Mouse (Mus musculus): Measurements from ENCODE around the gene Ins2. TPM values are rescaled to one million over a fixed set of nuclear protein-coding genes. Genes with fewer than 3 reads are reported as not detected.

Ins2 gene
- polyA plus RNA-seq, 2 experiments = 0.13 to 0.83 TPM

DNA sequence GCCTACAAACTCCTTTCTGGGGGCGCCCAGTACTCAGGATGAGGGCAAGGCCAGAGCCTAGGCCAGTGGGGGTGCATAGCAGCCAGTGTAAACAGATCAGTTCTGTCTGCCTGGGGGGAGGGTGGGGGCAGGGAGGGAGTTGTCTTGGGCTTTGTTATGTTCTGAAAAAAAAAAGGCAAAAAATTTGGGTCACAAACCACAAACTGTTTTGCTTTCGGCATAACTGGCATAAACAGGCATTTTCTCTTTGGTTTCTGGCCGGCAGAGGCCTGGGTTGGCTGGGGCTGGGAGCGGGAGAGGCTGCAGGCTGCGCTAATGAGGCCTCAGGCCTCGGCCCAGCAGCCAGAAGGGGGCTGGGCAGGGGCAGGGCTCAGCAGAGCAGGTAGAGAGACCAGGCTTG lies 96.5 kb downstream of the Ins2 start:
- Histone ChIP-seq H3K4me2 (ENCODE audit: low read depth) (no peak overlapping the region), H3K36me3 (replicated peaks; ENCODE audit: control insufficient read depth, insufficient read depth, low read depth) (no peaks in the 10 kb centered on the region), H3K4me3 (ENCODE audit: insufficient read depth in 1 of 2, low read depth in 2 of 2, low read length in 2 of 2) (no peak overlapping the region), H3K9me3 (ENCODE audit: control insufficient read depth, low read length) (no peaks in the 10 kb centered on the region), H3K27ac (no peak overlapping the region), H3K4me1 (replicated peaks; ENCODE audit: control insufficient read depth in 2 of 2, insufficient read depth in 2 of 2, low read length in 1 of 2) (no peaks in the 10 kb centered on the region), H3K9ac (replicated peaks) (no peak overlapping the region), H3K27me3 (ENCODE audit: control insufficient read depth, insufficient read depth, low read length) (no peaks in the 10 kb centered on the region)
- ATAC-seq (ENCODE audit: insufficient read depth) (no peak), DNase-seq (ENCODE audit: low read depth in 3 of 3, low spot score in 3 of 3) (no peak)
- TF ChIP-seq EP300 (IDR thresholded peaks at IDR 0.05; ENCODE audit: low read depth) (no peak), CTCF (IDR thresholded peaks at IDR 0.05; ENCODE audit: low read depth) (no peak)
- WGBS (ENCODE audit: insufficient replicate concordance) = 48% methylated on average over 6 of the region's 6 CpGs

- Histone ChIP-seq H3K4me1 (replicated peaks; ENCODE audit: control insufficient read depth in 2 of 2, insufficient read depth in 2 of 2, low read length in 1 of 2) (no peaks in the 10 kb centered on the region), H3K36me3 (replicated peaks; ENCODE audit: control insufficient read depth, insufficient read depth, low read depth) (no peaks in the 10 kb centered on the region), H3K4me2 (ENCODE audit: low read depth) (no peak overlapping the region), H3K9me3 (ENCODE audit: control insufficient read depth, low read length) (no peaks in the 10 kb centered on the region), H3K27me3 (ENCODE audit: control insufficient read depth, insufficient read depth, low read length) (no peaks in the 10 kb centered on the region), H3K4me3 (ENCODE audit: insufficient read depth in 1 of 2, low read depth in 2 of 2, low read length in 2 of 2) (no peak overlapping the region), H3K27ac (no peak overlapping the region), H3K9ac (replicated peaks) (no peak overlapping the region)
- 17% methylated on average over 5 of the region's 5 CpGs for WGBS (ENCODE audit: insufficient replicate concordance)
- ATAC-seq (ENCODE audit: insufficient read depth) = peak; percentile 38; the same call in 1 of the 2 replicates
- TF ChIP-seq EP300 (IDR thresholded peaks at IDR 0.05; ENCODE audit: low read depth) (no peak), CTCF (IDR thresholded peaks at IDR 0.05; ENCODE audit: low read depth) (no peak)
- DNase-seq (ENCODE audit: low read depth in 3 of 3, low spot score in 3 of 3) = no peak
These were observed 98.1 kb downstream of the Ins2 start for GRCm38 (mm10) chr7:142645045-142645444.

DNA sequence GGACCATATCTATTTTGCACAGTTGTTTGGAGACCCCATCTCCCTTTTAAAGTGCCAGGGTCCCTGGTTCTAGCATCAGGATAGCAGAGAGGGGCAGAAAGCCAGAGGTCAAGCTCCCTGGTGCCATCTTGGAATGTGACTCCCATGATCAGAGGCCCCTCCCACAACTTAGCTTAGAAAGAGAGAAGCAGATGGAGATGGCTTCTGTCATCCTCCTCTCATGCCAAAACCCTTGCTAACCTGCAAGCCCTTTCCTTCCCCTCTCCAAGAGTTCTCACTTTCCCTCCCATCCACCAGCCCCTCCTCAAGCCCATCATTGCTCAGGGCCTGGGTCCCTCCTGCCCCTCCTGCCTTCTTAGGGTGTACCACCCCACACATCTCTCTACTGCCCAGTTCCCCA lies 107.0 kb downstream of the Ins2 start:
- H3K9ac ChIP-seq (replicated peaks) = no peak overlapping the region
- H3K4me1 ChIP-seq (replicated peaks; ENCODE audit: control insufficient read depth in 2 of 2, insufficient read depth in 2 of 2, low read length in 1 of 2) = no peaks in the 10 kb centered on the region
- no peak overlapping the region for H3K27ac ChIP-seq
- no peak overlapping the region for H3K4me3 ChIP-seq (ENCODE audit: insufficient read depth in 1 of 2, low read depth in 2 of 2, low read length in 2 of 2)
- no peak overlapping the region for H3K4me2 ChIP-seq (ENCODE audit: low read depth)
- no peaks in the 10 kb centered on the region; the same call in 1 of the 2 replicates for H3K27me3 ChIP-seq (ENCODE audit: control insufficient read depth, insufficient read depth, low read length)
- ATAC-seq (ENCODE audit: insufficient read depth) = no peak
- TF ChIP-seq EP300 (IDR thresholded peaks at IDR 0.05; ENCODE audit: low read depth) = no peak
- TF ChIP-seq CTCF (IDR thresholded peaks at IDR 0.05; ENCODE audit: low read depth) = no peak
- no peak for DNase-seq (ENCODE audit: low read depth in 3 of 3, low spot score in 3 of 3)
- H3K36me3 ChIP-seq (replicated peaks; ENCODE audit: control insufficient read depth, insufficient read depth, low read depth) = no peaks in the 10 kb centered on the region
- H3K9me3 ChIP-seq (ENCODE audit: control insufficient read depth, low read length) = no peaks in the 10 kb centered on the region

- no peak overlapping the region for H3K4me2 ChIP-seq (ENCODE audit: low read depth)
- ATAC-seq (ENCODE audit: insufficient read depth) (no peak), DNase-seq (ENCODE audit: low read depth in 3 of 3, low spot score in 3 of 3) (no peak)
- H3K4me3 ChIP-seq (ENCODE audit: insufficient read depth in 1 of 2, low read depth in 2 of 2, low read length in 2 of 2) = no peak overlapping the region
- H3K27me3 ChIP-seq (ENCODE audit: control insufficient read depth, insufficient read depth, low read length) = no peaks in the 10 kb centered on the region; the same call in 1 of the 2 replicates
- 64% methylated on average over 10 of the region's 10 CpGs for WGBS (ENCODE audit: insufficient replicate concordance)
- no peaks in the 10 kb centered on the region for H3K4me1 ChIP-seq (replicated peaks; ENCODE audit: control insufficient read depth in 2 of 2, insufficient read depth in 2 of 2, low read length in 1 of 2)
- H3K27ac ChIP-seq = no peak overlapping the region
- TF ChIP-seq CTCF (IDR thresholded peaks at IDR 0.05; ENCODE audit: low read depth) (no peak), EP300 (IDR thresholded peaks at IDR 0.05; ENCODE audit: low read depth) (no peak)
- H3K9me3 ChIP-seq (ENCODE audit: control insufficient read depth, low read length) = no peaks in the 10 kb centered on the region
- H3K36me3 ChIP-seq (replicated peaks; ENCODE audit: control insufficient read depth, insufficient read depth, low read depth) = no peaks in the 10 kb centered on the region
- H3K9ac ChIP-seq (replicated peaks) = no peak overlapping the region
These were observed 112.5 kb downstream of the Ins2 start for GRCm38 (mm10) chr7:142630691-142631090.

GRCm38 (mm10) chr7:142629806-142630205 lies 113.4 kb downstream of the Ins2 start:
- TF ChIP-seq EP300 (IDR thresholded peaks at IDR 0.05; ENCODE audit: low read depth) (no peak), CTCF (IDR thresholded peaks at IDR 0.05; ENCODE audit: low read depth) (no peak)
- Histone ChIP-seq H3K36me3 (replicated peaks; ENCODE audit: control insufficient read depth, insufficient read depth, low read depth) (no peaks in the 10 kb centered on the region), H3K4me2 (ENCODE audit: low read depth) (no peak overlapping the region), H3K9ac (replicated peaks) (no peak overlapping the region), H3K27ac (no peak overlapping the region), H3K27me3 (ENCODE audit: control insufficient read depth, insufficient read depth, low read length) (no peaks in the 10 kb centered on the region; the same call in 1 of the 2 replicates), H3K4me3 (ENCODE audit: insufficient read depth in 1 of 2, low read depth in 2 of 2, low read length in 2 of 2) (no peak overlapping the region), H3K4me1 (replicated peaks; ENCODE audit: control insufficient read depth in 2 of 2, insufficient read depth in 2 of 2, low read length in 1 of 2) (no peaks in the 10 kb centered on the region), H3K9me3 (ENCODE audit: control insufficient read depth, low read length) (no peaks in the 10 kb centered on the region)
- no peak for DNase-seq (ENCODE audit: low read depth in 3 of 3, low spot score in 3 of 3)
- ATAC-seq (ENCODE audit: insufficient read depth) = no peak
- WGBS (ENCODE audit: insufficient replicate concordance) = 50% methylated on average over 6 of the region's 6 CpGs

MicroRNAs within 50 kb of the gene (microRNA counts, 519-probe panel; counts per million panel counts)
- 69.9 counts per million for microRNA mmu-miR-483

Small RNA genes lying within 50 kb of the gene (microRNA-seq; reads per million reads assigned to microRNA genes)
- gene Mir483 = 5,183 reads per million, percentile 87 among the genes with 10 or more reads in this experiment

Other genes with a start within 250 kb of the Ins2 start
- 0.10 and 0.15 TPM in 2 replicates for gene Tnnt3, start 244.5 kb downstream of the Ins2 start, polyA plus RNA-seq (2012; rRNA removed)
- 0.17 TPM in 1 of 2 replicates, not detected in the other for gene Tnnt3, start 244.5 kb downstream of the Ins2 start, polyA plus RNA-seq (2014; fragmentation: Nextera tagmentation; extraction: Ambion mirVana)
- gene Mrpl23, start 210.7 kb downstream of the Ins2 start, polyA plus RNA-seq (2012; rRNA removed) = 24.4 and 45.9 TPM in 2 replicates
- 11.1 and 14.4 TPM in 2 replicates for gene Mrpl23, start 210.7 kb downstream of the Ins2 start, polyA plus RNA-seq (2014; fragmentation: Nextera tagmentation; extraction: Ambion mirVana)
- gene Igf2, start 76.6 kb downstream of the Ins2 start, polyA plus RNA-seq (2012; rRNA removed) = 904 and 960 TPM in 2 replicates
- 416 and 496 TPM in 2 replicates for gene Igf2, start 76.6 kb downstream of the Ins2 start, polyA plus RNA-seq (2014; fragmentation: Nextera tagmentation; extraction: Ambion mirVana)
- gene Gm49394, start 73.4 kb downstream of the Ins2 start, polyA plus RNA-seq (2012; rRNA removed) = 0.02 and 0.06 TPM in 2 replicates
- gene Gm49394, start 73.4 kb downstream of the Ins2 start, polyA plus RNA-seq (2014; fragmentation: Nextera tagmentation; extraction: Ambion mirVana) = not detected in 2 replicates
- gene Th, start 187.7 kb upstream of the Ins2 start, polyA plus RNA-seq (2012; rRNA removed) = 0.01 TPM in 1 of 2 replicates, not detected in the other
- 0.08 TPM in 1 of 2 replicates, not detected in the other for gene Th, start 187.7 kb upstream of the Ins2 start, polyA plus RNA-seq (2014; fragmentation: Nextera tagmentation; extraction: Ambion mirVana)
- 0.30 and 0.44 TPM in 2 replicates for gene Ascl2, start 225.9 kb upstream of the Ins2 start, polyA plus RNA-seq (2012; rRNA removed)
- gene Ascl2, start 225.9 kb upstream of the Ins2 start, polyA plus RNA-seq (2014; fragmentation: Nextera tagmentation; extraction: Ambion mirVana) = 0.19 and 0.36 TPM in 2 replicates